Mouse (Mus musculus): Measurements from ENCODE around the gene Tmcc1.

GRCm38 (mm10) chr6:115991108-115991880 is 202.0 kb downstream of the Tmcc1 start:
- TF ChIP-seq CTCF (IDR thresholded peaks at IDR 0.05; ENCODE audit: insufficient read depth, low read depth, low read length) (no peak), POLR2A (IDR thresholded peaks at IDR 0.05; ENCODE audit: insufficient read depth, low read depth, low read length) (no peak)
